Mouse (Mus musculus): Measurements from ENCODE around the gene Nat10. TPM values are rescaled to one million over a fixed set of nuclear protein-coding genes. Genes with fewer than 3 reads are reported as not detected.
A peak's percentile ranks its signal among the peaks of the same experiment; 100 is the strongest.

Nat10 gene
- 55.1 and 58.8 TPM in 2 replicates for polyA plus RNA-seq (2014; fragmentation: Nextera tagmentation; extraction: Ambion mirVana)

DNA sequence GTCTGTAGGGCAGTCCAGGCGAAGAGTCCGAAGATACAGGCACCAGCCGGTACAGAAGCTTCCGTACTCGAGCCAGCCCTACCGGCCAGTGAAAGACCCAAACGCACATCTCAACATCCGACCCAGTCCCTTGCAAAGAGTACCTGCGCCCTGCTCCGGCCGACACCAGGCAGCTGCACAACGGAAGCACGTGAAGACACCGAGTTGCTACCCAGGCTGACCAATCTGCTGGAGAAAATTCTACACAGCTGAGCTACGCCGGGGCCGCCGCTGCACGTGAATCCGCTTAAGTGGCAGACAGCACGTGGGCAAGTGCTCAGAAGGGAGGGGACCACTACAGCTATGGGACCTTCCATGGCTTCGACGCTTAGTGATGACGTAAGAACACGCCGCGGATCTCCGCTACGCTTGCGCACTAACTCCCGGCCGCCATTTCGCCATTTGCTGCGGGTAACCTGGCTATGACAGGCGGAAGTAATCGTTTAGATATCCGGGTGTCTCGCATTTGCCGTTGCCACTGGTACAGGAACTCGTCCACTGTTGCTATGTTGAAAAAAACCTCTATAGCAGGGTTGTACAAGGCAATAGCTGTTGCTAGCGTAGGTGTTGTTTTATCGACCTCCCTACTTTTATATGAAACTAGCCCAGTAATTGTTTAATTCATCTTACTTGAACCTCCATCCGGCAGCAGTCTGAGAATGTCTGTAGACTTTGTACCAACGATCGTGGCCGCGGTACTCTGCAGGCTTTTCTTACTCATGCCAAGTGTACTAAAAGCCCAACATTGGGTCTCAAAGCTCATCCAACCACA, at the start of gene Nat10:
TSS of gene Nat10 (minus strand) at position 365 of the 811 bp plus-strand sequence.
- peaks cover 8% of the 10 kb centered on the region; the same call in 1 of the 2 replicates for H3K36me3 ChIP-seq (ENCODE audit: control insufficient read depth, insufficient read depth, low read length)
- no peaks in the 10 kb centered on the region for H3K27me3 ChIP-seq (replicated peaks; ENCODE audit: control insufficient read depth, insufficient read depth, low read length)
- peak within 1 kb of the TSS; percentile 80 for H3K4me3 ChIP-seq (ENCODE audit: low read depth, low read length)
- H3K9ac ChIP-seq (ENCODE audit: low read depth, low read length), result peak within 1 kb of the TSS; percentile 78
- DNase-seq (ENCODE audit: low spot score), result peak; percentile 93
- peak within 1 kb of the TSS; percentile 79 for H3K27ac ChIP-seq (ENCODE audit: low read depth, low read length)
- under 1% methylated on average over 47 of the region's 47 CpGs for WGBS
- H3K4me1 ChIP-seq (replicated peaks; ENCODE audit: control insufficient read depth, insufficient read depth, low read length), result peaks cover 8% of the 10 kb centered on the region
- peak; percentile 92 for ATAC-seq (replicated peaks; ENCODE audit: low FRiP score)
- no peaks in the 10 kb centered on the region for H3K9me3 ChIP-seq (ENCODE audit: control insufficient read depth, low read length)
- H3K4me2 ChIP-seq, result peak within 1 kb of the TSS; percentile 91

- no peak overlapping the region for H3K4me3 ChIP-seq (ENCODE audit: low read depth, low read length)
- no peak overlapping the region for H3K9ac ChIP-seq (ENCODE audit: low read depth, low read length)
- no peaks in the 10 kb centered on the region for H3K27me3 ChIP-seq (replicated peaks; ENCODE audit: control insufficient read depth, insufficient read depth, low read length)
- H3K9me3 ChIP-seq (ENCODE audit: control insufficient read depth, low read length), result no peaks in the 10 kb centered on the region
- DNase-seq (ENCODE audit: low spot score), result no peak
- H3K4me2 ChIP-seq, result no peak overlapping the region
- no peak for ATAC-seq (replicated peaks; ENCODE audit: low FRiP score)
- H3K36me3 ChIP-seq (ENCODE audit: control insufficient read depth, insufficient read depth, low read length), result no peaks in the 10 kb centered on the region
- no peak overlapping the region for H3K27ac ChIP-seq (ENCODE audit: low read depth, low read length)
- H3K4me1 ChIP-seq (replicated peaks; ENCODE audit: control insufficient read depth, insufficient read depth, low read length), result no peaks in the 10 kb centered on the region
- WGBS, result 78% methylated on average over 6 of the region's 6 CpGs
Measured at GRCm38 (mm10) chr2:103810412-103810811, 49.3 kb upstream of the Nat10 start.

DNA sequence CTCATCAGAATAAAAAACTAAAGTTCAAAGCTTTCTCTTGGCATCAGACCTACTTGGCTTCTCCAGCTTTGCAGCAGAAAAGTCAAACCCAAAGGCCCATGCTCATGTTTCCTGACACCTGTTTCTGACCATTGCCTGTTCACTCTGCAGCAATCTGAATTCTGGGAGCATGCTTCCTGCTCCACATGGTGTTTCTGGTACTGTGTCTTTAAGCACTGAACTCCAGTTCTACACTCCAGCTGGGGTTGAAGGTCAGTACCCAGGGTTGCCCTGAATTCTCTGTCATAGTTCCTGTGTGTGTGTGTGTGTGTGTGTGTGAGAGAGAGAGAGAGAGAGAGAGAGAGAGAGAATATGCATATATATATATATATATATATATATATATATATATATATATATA, 47.4 kb upstream of the Nat10 start:
- ATAC-seq (replicated peaks; ENCODE audit: low FRiP score), result no peak
- H3K4me3 ChIP-seq (ENCODE audit: low read depth, low read length), result no peak overlapping the region
- H3K36me3 ChIP-seq (ENCODE audit: control insufficient read depth, insufficient read depth, low read length), result no peaks in the 10 kb centered on the region
- no peaks in the 10 kb centered on the region for H3K27me3 ChIP-seq (replicated peaks; ENCODE audit: control insufficient read depth, insufficient read depth, low read length)
- H3K27ac ChIP-seq (ENCODE audit: low read depth, low read length), result no peak overlapping the region
- no peak overlapping the region for H3K9ac ChIP-seq (ENCODE audit: low read depth, low read length)
- H3K4me2 ChIP-seq, result no peak overlapping the region
- no peaks in the 10 kb centered on the region for H3K4me1 ChIP-seq (replicated peaks; ENCODE audit: control insufficient read depth, insufficient read depth, low read length)
- no peak for DNase-seq (ENCODE audit: low spot score)
- no peaks in the 10 kb centered on the region for H3K9me3 ChIP-seq (ENCODE audit: control insufficient read depth, low read length)

DNA sequence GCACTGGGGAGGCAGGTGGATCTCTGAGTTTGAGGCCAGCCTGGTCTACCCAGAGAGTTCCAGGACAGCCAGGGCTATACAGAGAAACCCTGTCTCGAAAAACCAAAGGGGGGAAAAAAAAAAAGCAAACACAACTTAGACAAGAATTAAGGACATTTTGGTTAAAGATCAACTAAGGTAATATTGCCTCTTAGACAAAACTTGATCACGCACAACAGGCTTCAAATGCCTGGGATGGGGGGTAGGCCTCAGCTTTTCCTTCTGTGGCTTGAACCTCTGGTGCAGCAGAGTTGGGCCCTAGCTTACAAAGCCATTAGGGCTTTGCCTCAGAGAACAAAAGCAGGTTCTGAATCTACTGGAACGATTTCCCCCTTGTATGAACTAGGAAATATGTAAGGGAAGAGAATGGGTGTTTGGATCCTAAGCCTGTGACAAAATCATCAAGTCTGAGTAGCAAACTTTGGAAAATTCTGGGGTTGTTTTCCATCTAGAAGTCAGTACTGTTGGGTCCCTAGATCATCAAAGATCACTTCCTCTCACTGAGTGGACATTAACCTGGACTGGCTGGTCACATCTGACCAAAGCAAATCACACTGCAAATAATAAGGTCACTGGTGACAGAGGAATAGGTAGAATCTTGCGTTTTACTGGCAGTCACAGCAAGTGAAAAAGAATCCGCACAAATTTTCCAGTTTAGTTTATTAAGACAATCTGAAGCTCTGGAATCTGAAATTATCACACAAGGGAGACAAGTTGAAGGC, 42.9 kb upstream of the Nat10 start:
- Histone ChIP-seq H3K27me3 (replicated peaks; ENCODE audit: control insufficient read depth, insufficient read depth, low read length) (no peaks in the 10 kb centered on the region), H3K27ac (ENCODE audit: low read depth, low read length) (no peak overlapping the region), H3K9me3 (ENCODE audit: control insufficient read depth, low read length) (no peaks in the 10 kb centered on the region), H3K9ac (ENCODE audit: low read depth, low read length) (no peak overlapping the region), H3K36me3 (ENCODE audit: control insufficient read depth, insufficient read depth, low read length) (no peaks in the 10 kb centered on the region), H3K4me1 (replicated peaks; ENCODE audit: control insufficient read depth, insufficient read depth, low read length) (no peaks in the 10 kb centered on the region), H3K4me3 (ENCODE audit: low read depth, low read length) (no peak overlapping the region), H3K4me2 (no peak overlapping the region)
- ATAC-seq (replicated peaks; ENCODE audit: low FRiP score) (no peak), DNase-seq (ENCODE audit: low spot score) (no peak)
- WGBS, result 78% methylated on average over 5 of the region's 5 CpGs

- Histone ChIP-seq H3K4me3 (ENCODE audit: low read depth, low read length) (no peak overlapping the region), H3K9ac (ENCODE audit: low read depth, low read length) (no peak overlapping the region), H3K9me3 (ENCODE audit: control insufficient read depth, low read length) (no peaks in the 10 kb centered on the region), H3K27ac (ENCODE audit: low read depth, low read length) (no peak overlapping the region), H3K4me2 (no peak overlapping the region), H3K4me1 (replicated peaks; ENCODE audit: control insufficient read depth, insufficient read depth, low read length) (peaks cover 3% of the 10 kb centered on the region; the same call in 1 of the 2 replicates), H3K36me3 (ENCODE audit: control insufficient read depth, insufficient read depth, low read length) (no peaks in the 10 kb centered on the region), H3K27me3 (replicated peaks; ENCODE audit: control insufficient read depth, insufficient read depth, low read length) (no peaks in the 10 kb centered on the region)
- DNase-seq (ENCODE audit: low spot score) (no peak), ATAC-seq (replicated peaks; ENCODE audit: low FRiP score) (no peak)
- WGBS, result 88% methylated on average over 1 of the region's 1 CpGs
Measured at GRCm38 (mm10) chr2:103802422-103802821, 41.4 kb upstream of the Nat10 start.

GRCm38 (mm10) chr2:103797491-103798009, 36.5 kb upstream of the Nat10 start, which contains the start of gene Caprin1:
Gene Caprin1 (minus strand): TSS chr2:103797649.
- ATAC-seq (replicated peaks; ENCODE audit: low FRiP score), result peak; percentile 92
- under 1% methylated on average over 33 of the region's 33 CpGs for WGBS
- peaks cover 15% of the 10 kb centered on the region for H3K4me1 ChIP-seq (replicated peaks; ENCODE audit: control insufficient read depth, insufficient read depth, low read length)

DNA sequence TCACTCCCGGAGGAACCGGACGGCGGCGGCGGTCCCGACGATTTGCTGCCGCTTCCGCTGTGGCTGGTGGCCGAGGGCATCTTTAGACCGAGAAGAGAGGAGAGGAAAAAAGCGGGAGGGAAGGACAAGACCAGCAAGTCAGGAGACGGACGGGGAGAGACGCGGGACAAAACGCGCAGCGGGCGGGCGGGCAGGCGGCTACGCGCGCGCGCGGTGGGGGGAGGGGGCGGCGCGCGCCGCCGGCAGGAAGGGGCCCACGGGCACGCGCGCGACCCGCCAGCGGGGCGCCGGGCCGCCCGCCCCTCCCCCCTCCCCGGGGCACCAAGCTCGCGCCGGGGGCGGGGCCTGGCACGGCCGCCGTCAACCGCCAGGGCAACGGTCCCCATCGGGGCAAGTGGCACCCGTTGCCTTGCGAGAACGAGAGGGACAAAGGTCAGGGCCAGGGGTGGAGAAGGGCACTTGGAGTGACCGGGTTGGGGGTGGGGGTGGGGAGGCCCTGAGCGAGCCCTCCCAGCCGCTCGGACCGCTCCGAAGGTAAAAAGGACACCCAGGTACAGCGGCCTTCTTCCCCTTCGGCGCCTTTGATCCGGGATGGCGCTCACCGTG, 35.9 kb upstream of the Nat10 start:
- H3K4me1 ChIP-seq (replicated peaks; ENCODE audit: control insufficient read depth, insufficient read depth, low read length), result peaks cover 15% of the 10 kb centered on the region
- peaks cover 13% of the 10 kb centered on the region; the same call in 1 of the 2 replicates for H3K36me3 ChIP-seq (ENCODE audit: control insufficient read depth, insufficient read depth, low read length)
- ATAC-seq (replicated peaks; ENCODE audit: low FRiP score), result peak; percentile 74
- WGBS, result under 1% methylated on average over 34 of the region's 72 CpGs
- peak overlapping the region; percentile 100 for H3K27ac ChIP-seq (ENCODE audit: low read depth, low read length)
- no peak for DNase-seq (ENCODE audit: low spot score)
- H3K4me3 ChIP-seq (ENCODE audit: low read depth, low read length), result peak overlapping the region; percentile 98
- H3K4me2 ChIP-seq, result peak overlapping the region; percentile 63
- H3K27me3 ChIP-seq (replicated peaks; ENCODE audit: control insufficient read depth, insufficient read depth, low read length), result no peaks in the 10 kb centered on the region
- peak overlapping the region; percentile 96 for H3K9ac ChIP-seq (ENCODE audit: low read depth, low read length)
- no peaks in the 10 kb centered on the region for H3K9me3 ChIP-seq (ENCODE audit: control insufficient read depth, low read length)

More at GRCm38 (mm10) chr2:103797491-103798009, 36.5 kb upstream of the Nat10 start, which contains the start of gene Caprin1:
- Histone ChIP-seq H3K36me3 (ENCODE audit: control insufficient read depth, insufficient read depth, low read length) (peaks cover 11% of the 10 kb centered on the region; the same call in 1 of the 2 replicates), H3K9ac (ENCODE audit: low read depth, low read length) (peak within 1 kb of the TSS; percentile 96), H3K4me3 (ENCODE audit: low read depth, low read length) (peak within 1 kb of the TSS; percentile 98), H3K27ac (ENCODE audit: low read depth, low read length) (peak within 1 kb of the TSS; percentile 100), H3K4me2 (peak within 1 kb of the TSS; percentile 63), H3K9me3 (ENCODE audit: control insufficient read depth, low read length) (no peaks in the 10 kb centered on the region), H3K27me3 (replicated peaks; ENCODE audit: control insufficient read depth, insufficient read depth, low read length) (no peaks in the 10 kb centered on the region)
- peak; percentile 99 for DNase-seq (ENCODE audit: low spot score)

DNA sequence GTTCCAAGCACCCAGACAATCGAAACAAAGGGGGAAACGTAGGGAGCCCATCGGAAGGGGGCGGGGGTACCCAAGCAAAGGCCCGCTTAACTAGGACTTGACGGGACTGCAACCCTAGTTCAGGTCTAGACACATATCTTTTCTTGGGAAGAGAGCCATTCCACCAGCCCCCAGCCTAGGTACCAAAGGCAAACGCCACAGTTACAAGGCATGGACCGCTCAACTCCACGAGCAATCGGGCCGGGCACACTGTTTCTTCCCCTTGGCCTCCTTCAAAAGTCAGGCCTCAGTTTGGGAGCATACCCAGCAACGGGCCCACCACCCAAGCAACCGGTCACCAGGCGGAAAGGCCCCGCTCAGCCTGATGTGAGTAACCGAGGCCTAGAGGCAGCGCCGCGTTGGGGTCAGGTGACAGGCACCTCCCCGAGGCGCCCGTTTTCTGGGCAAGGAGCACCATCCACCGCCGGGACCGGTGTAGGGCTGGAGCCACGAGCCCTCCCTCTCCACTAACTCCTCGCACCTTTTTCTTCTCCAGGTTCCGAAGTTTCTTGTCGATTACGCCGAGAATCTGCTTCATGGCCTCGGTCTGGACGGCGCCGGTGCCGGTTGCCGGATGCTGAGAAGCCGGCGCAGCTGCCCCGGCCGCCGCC, 35.3 kb upstream of the Nat10 start:
- DNase-seq (ENCODE audit: low spot score) (peak; percentile 79), ATAC-seq (replicated peaks; ENCODE audit: low FRiP score) (peak; percentile 43)
- Histone ChIP-seq H3K27me3 (replicated peaks; ENCODE audit: control insufficient read depth, insufficient read depth, low read length) (no peaks in the 10 kb centered on the region), H3K9ac (ENCODE audit: low read depth, low read length) (peak overlapping the region; percentile 96), H3K4me1 (replicated peaks; ENCODE audit: control insufficient read depth, insufficient read depth, low read length) (peaks cover 17% of the 10 kb centered on the region), H3K27ac (ENCODE audit: low read depth, low read length) (peak overlapping the region; percentile 100), H3K4me2 (peak overlapping the region; percentile 63), H3K36me3 (ENCODE audit: control insufficient read depth, insufficient read depth, low read length) (peaks cover 16% of the 10 kb centered on the region; the same call in 1 of the 2 replicates), H3K9me3 (ENCODE audit: control insufficient read depth, low read length) (no peaks in the 10 kb centered on the region), H3K4me3 (ENCODE audit: low read depth, low read length) (peak overlapping the region; percentile 98)
- under 1% methylated on average over 42 of the region's 42 CpGs for WGBS

Measured in liver, embryonic 11.5 days (tissue).